Mouse (Mus musculus) midbrain, embryonic 16.5 days (tissue): ENCODE measurements around the gene Jph4. TPM values are rescaled to one million over a fixed set of nuclear protein-coding genes. Genes with fewer than 3 reads are reported as not detected.

Experiments
- ATAC-seq: fragments of 200-750 bp; cut with Nextera tagmentation; 2 replicates; pipeline ENCODE4 v1.8.0; 2017; ENCODE audit warnings: moderate TSS enrichment
- H3K27ac ChIP-seq: fragments of 300-500 bp; sonication (generic); 2 replicates; pipeline ENCODE4 v1.5.1; 2014; ENCODE audit warnings: mild to moderate bottlenecking, low read length, mixed read lengths
- H3K27me3 ChIP-seq: fragments of 300-500 bp; sonication (generic); 2 replicates; pipeline ENCODE4 v1.6.1; 2014; ENCODE audit warnings: low read depth, low read length, mixed read lengths; ENCODE audit not compliant: control insufficient read depth, insufficient read depth
- H3K36me3 ChIP-seq: fragments of 300-500 bp; sonication (generic); 2 replicates; pipeline ENCODE4 v1.6.1; 2014; ENCODE audit warnings: mild to moderate bottlenecking, low read length, moderate library complexity, mixed read lengths; ENCODE audit not compliant: control insufficient read depth, insufficient read depth
- H3K4me1 ChIP-seq: fragments of 300-500 bp; sonication (generic); 2 replicates; pipeline ENCODE4 v1.6.1; 2014; ENCODE audit warnings: mild to moderate bottlenecking, low read length, mixed read lengths; ENCODE audit not compliant: control insufficient read depth, insufficient read depth
- H3K4me2 ChIP-seq: fragments of 300-500 bp; sonication (generic); 2 replicates; pipeline ENCODE4 v1.6.1; 2014; ENCODE audit warnings: mild to moderate bottlenecking, low read length, mixed read lengths
- H3K4me3 ChIP-seq: fragments of 300-500 bp; sonication (generic); 2 replicates; pipeline ENCODE4 v1.5.1; 2014; ENCODE audit warnings: low read depth, mild to moderate bottlenecking, low read length, moderate library complexity, mixed read lengths
- H3K9ac ChIP-seq: fragments of 300-500 bp; sonication (generic); 2 replicates; pipeline ENCODE4 v1.6.1; 2014; ENCODE audit warnings: low read depth, low read length, mixed read lengths
- H3K9me3 ChIP-seq: fragments of 300-500 bp; sonication (generic); replicated peaks from 2 replicates; pipeline ENCODE4 v1.6.1; 2014; ENCODE audit warnings: mild to moderate bottlenecking, low read length, mixed read lengths; ENCODE audit not compliant: control insufficient read depth, poor library complexity, severe bottlenecking
- WGBS: fragments of 180-500 bp; shearing (Covaris S2); extraction: QIAGEN DNeasy Blood & Tissue Kit; methylation state at CpG from one replicate; pipeline ENCODE4 v1.1.7; 2014; 5-methylcytosine and 5-hydroxymethylcytosine counted together
- polyA plus RNA-seq: library from polyadenylated mRNA; unstranded; fragments of >200 nt; fragmentation: Nextera tagmentation; extraction: Ambion mirVana; gene quantifications from 2 replicates; pipeline ENCODE4 v1.2.1, GENCODE M21; 2015

Gene Jph4
- polyA plus RNA-seq, 1 experiment from 2014 or later = 40.3 TPM

DNA sequence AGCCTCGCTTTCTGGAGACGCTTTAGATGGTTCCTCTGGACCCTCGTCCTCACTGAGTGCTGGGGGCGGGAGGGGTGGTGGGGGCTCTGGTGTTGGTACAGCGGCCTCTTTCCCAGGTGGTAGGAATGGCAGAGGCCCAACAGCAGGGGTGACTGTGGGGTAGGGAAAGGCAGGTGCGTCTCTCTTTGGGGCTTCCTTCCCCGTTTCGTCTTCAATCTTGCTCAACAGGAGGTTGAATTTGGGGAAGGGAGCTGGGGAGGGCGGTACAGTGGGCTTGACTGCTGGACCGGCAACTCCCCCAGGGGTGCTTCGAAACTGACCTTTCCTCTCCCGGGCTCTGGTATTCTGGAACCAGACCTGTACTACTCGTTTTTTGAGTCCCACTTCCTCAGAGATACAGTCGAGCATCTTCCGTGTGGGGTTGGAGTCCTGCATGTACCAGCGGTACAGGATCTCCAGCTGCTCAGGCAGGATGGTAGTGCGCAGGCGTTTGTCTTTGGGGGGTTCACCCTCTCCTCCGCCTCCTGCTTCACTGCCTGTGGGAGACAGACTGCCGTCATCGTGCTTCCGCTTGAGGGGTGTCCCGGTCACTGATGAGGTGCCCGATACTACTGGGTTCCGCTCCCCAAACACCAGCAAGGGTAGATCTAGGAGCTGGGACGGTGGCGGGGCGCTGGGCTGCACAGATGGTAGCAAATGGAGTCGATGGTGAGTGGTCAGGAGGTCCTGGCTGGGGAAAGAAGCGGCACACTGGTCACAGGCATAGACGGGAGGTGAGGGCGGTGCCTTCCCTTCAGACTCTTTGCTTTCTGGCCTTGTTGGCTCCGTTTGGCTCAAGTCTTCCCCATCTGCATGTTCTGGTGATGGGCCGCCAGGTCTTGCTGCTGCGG is 52.0 kb downstream of the Jph4 start:
- WGBS = 85% methylated on average over 35 of the region's 35 CpGs
- Histone ChIP-seq H3K27me3 (no peaks in the 10 kb centered on the region), H3K4me2 (no peak overlapping the region), H3K9me3 (no peaks in the 10 kb centered on the region), H3K4me1 (peaks cover 19% of the 10 kb centered on the region), H3K4me3 (no peak overlapping the region), H3K9ac (no peak overlapping the region), H3K36me3 (peaks cover 55% of the 10 kb centered on the region), H3K27ac (no peak overlapping the region)
- no peak for ATAC-seq

GRCm38 (mm10) chr14:55063581-55064381 is 53.0 kb downstream of the Jph4 start:
- H3K4me3 ChIP-seq = no peak overlapping the region
- ATAC-seq = no peak
- WGBS = 87% methylated on average over 22 of the region's 22 CpGs
- no peaks in the 10 kb centered on the region for H3K27me3 ChIP-seq
- no peak overlapping the region for H3K9ac ChIP-seq
- H3K9me3 ChIP-seq = no peaks in the 10 kb centered on the region
- no peak overlapping the region for H3K4me2 ChIP-seq
- H3K36me3 ChIP-seq = peaks cover 52% of the 10 kb centered on the region
- H3K4me1 ChIP-seq = peaks cover 25% of the 10 kb centered on the region
- no peak overlapping the region for H3K27ac ChIP-seq

DNA sequence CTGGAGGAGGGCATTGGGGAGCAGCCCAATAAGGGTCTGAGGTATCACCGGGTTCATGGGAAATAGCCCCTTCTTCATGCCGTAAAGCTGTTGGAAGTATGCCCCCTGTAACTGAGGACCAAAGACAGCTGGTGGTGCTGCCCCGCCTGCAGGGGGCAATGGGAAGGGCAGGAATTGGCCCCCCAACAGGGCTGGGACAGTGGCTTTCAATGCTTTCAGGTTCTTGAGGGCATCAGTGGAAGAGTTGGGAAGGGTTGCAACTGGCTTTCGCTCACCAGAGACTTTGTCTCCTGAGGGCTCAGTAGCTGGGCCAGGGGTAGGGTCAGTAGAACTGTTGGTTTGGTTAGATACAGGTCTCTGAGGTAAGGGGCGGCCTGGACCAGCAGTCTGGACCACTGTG is 53.6 kb downstream of the Jph4 start:
- ATAC-seq = no peak
- 0 out of 2 replicates have a peak overlapping the region, but pooled peaks have one; percentile 38 for H3K27ac ChIP-seq
- H3K4me3 ChIP-seq = no peak overlapping the region
- H3K36me3 ChIP-seq = peaks cover 45% of the 10 kb centered on the region
- H3K27me3 ChIP-seq = no peaks in the 10 kb centered on the region
- H3K4me2 ChIP-seq = no peak overlapping the region
- H3K4me1 ChIP-seq = peaks cover 27% of the 10 kb centered on the region
- no peak overlapping the region for H3K9ac ChIP-seq
- WGBS = 87% methylated on average over 5 of the region's 5 CpGs
- no peaks in the 10 kb centered on the region for H3K9me3 ChIP-seq

DNA sequence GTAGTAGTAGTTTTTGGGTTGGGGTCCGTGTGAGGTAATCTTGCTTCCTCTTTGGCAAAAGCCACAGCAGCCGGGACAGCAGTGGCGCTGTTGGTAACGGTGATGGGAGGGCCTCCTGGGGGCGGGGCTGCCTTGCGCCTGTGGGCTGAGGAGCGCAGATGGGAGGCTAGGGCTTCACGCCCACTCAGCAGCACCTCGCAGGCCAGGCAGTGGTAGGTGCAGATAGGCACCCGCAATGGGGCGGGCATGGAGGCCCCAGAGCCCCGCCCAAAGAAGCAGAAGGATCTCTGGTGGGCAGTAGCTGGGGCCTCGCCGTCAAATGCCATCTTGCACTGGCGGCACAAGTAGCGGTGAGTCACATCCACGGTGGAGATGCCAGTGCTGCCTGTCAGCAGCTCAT is 54.1 kb downstream of the Jph4 start:
- 28% methylated on average over 17 of the region's 17 CpGs for WGBS
- Histone ChIP-seq H3K9me3 (no peaks in the 10 kb centered on the region), H3K36me3 (peaks cover 41% of the 10 kb centered on the region), H3K9ac (no peak overlapping the region), H3K27me3 (no peaks in the 10 kb centered on the region), H3K4me2 (peak overlapping the region; percentile 14; the same call in 1 of the 2 replicates), H3K27ac (0 out of 2 replicates have a peak overlapping the region, but pooled peaks have one; percentile 38), H3K4me3 (no peak overlapping the region), H3K4me1 (peaks cover 27% of the 10 kb centered on the region)
- ATAC-seq = peak; percentile 41

DNA sequence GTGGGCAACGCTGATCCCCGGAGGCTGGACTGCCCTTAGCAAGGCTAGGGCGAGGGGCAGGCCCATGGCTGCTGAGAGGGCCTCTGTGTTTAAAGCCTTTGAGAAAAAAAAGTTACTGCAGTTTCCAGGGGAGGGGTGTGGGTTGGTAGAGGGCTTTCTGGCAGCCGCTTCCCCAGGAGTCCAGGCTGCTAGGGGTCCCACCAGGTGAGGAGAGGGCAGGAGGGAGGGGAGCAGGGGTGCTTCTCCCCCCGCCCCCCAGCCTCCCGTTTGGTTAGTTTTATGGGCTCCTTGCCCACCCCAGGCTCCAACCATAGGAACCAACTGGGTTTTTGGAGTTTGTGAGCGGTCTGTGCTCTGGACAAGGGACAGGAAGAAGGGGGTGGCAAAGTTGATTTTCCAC is 54.9 kb downstream of the Jph4 start:
- H3K9ac ChIP-seq = no peak overlapping the region
- H3K4me2 ChIP-seq = no peak overlapping the region
- H3K27me3 ChIP-seq = no peaks in the 10 kb centered on the region
- H3K27ac ChIP-seq = no peak overlapping the region
- no peak overlapping the region for H3K4me3 ChIP-seq
- 43% methylated on average over 7 of the region's 7 CpGs for WGBS
- H3K4me1 ChIP-seq = peaks cover 27% of the 10 kb centered on the region
- H3K9me3 ChIP-seq = no peaks in the 10 kb centered on the region
- no peak for ATAC-seq
- H3K36me3 ChIP-seq = peaks cover 35% of the 10 kb centered on the region

GRCm38 (mm10) chr14:55059931-55060330 is 56.8 kb downstream of the Jph4 start:
- no peak for ATAC-seq
- 23% methylated on average over 5 of the region's 5 CpGs for WGBS
- Histone ChIP-seq H3K4me2 (no peak overlapping the region), H3K36me3 (peaks cover 17% of the 10 kb centered on the region), H3K4me3 (no peak overlapping the region), H3K27me3 (no peaks in the 10 kb centered on the region), H3K9ac (no peak overlapping the region), H3K9me3 (no peaks in the 10 kb centered on the region), H3K27ac (peak overlapping the region; percentile 33), H3K4me1 (peaks cover 29% of the 10 kb centered on the region)

DNA sequence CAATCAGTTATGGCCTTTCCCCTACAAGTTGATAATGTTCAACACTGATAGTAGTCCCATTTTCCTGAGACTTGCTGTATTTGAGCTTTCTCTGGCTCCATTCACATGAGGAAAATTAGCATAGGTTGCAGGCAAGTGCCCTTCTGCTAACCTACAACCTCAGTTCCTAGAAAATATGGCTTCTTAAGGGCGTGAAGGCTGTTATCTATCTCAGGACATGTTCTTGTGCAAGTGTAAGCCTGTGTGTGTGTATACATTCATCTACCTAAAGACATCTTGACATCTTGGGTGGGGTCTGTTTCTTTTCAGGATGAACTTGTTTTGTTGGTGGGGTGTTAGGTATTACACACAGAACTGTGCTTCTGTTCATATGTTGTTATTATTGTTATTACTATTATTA is 57.7 kb downstream of the Jph4 start:
- Histone ChIP-seq H3K9ac (no peak overlapping the region), H3K4me1 (peaks cover 31% of the 10 kb centered on the region), H3K27me3 (no peaks in the 10 kb centered on the region), H3K27ac (no peak overlapping the region), H3K4me3 (no peak overlapping the region), H3K4me2 (peak overlapping the region; percentile 28), H3K9me3 (no peaks in the 10 kb centered on the region), H3K36me3 (peaks cover 8% of the 10 kb centered on the region; the same call in 1 of the 2 replicates)
- WGBS = 83% methylated on average over 1 of the region's 1 CpGs
- no peak for ATAC-seq
